Mouse (Mus musculus): ENCODE measurements at regions not wholly inside any gene's neighbourhood (a gene's known extent, or its start where the extent isn't known, plus 50 kb on each side); places are given as distances from the start of the nearest gene placed in this dataset.

- Histone ChIP-seq H3K27ac (no peak overlapping the region), H3K9me3 (replicated peaks) (peaks cover 11% of the 10 kb centered on the region), H3K4me3 (no peak overlapping the region), H3K36me3 (no peaks in the 10 kb centered on the region), H3K27me3 (peaks cover 4% of the 10 kb centered on the region; the same call in 1 of the 2 replicates), H3K9ac (no peak overlapping the region), H3K4me2 (replicated peaks) (no peak overlapping the region), H3K4me1 (0 out of 2 replicates have a peak, but pooled peaks cover 2% of the 10 kb centered on the region)
- no peak for ATAC-seq (ENCODE audit: low FRiP score)
- 64% methylated on average over 10 of the region's 10 CpGs for WGBS
These were observed 86.7 kb upstream of the Zc3h12a start for GRCm38 (mm10) chr4:125214306-125214705.

GRCm38 (mm10) chr4:125212176-125212530 lies 84.5 kb upstream of the Zc3h12a start:
- H3K4me1 ChIP-seq = 0 out of 2 replicates have a peak, but pooled peaks cover 2% of the 10 kb centered on the region
- no peaks in the 10 kb centered on the region for H3K36me3 ChIP-seq
- H3K27ac ChIP-seq = no peak overlapping the region
- no peak overlapping the region for H3K4me3 ChIP-seq
- no peak for ATAC-seq (ENCODE audit: low FRiP score)
- no peak overlapping the region for H3K9ac ChIP-seq
- no peaks in the 10 kb centered on the region for H3K27me3 ChIP-seq
- 50% methylated on average over 7 of the region's 7 CpGs for WGBS
- H3K9me3 ChIP-seq (replicated peaks) = peaks cover 11% of the 10 kb centered on the region
- no peak overlapping the region for H3K4me2 ChIP-seq (replicated peaks)

DNA sequence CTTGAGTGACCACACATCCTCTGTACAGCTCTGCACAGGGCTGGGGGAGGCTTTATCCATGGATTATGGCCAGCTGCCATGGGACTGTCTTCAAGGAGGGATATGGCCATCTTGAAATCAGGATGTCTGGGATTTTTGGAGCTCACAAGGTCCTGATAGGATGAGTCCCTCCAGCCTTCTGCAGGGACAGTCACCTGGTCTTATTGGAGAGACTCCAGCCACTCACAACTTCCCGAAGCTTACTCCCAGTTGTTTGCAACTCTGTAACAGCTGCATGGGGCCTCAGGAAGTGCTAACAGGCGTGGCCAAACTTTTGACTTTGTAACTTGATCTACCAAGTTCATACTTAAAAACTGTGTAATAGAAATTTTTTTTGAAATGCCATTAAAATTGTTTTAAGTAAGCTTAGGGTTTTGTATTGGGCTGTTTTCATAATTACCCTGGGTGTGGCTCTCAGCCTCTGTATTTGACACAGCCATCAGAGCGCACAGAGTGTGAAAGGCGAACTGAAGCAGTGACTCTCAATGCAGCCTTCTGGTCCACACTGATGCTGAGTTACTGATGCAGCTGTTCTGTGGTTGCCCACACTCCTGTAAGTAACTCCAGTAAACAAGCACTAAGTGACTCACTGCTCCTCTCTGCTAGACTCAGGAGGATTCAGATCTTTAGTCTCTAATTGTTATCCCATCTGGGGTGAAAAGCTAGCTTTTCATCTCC lies 84.0 kb upstream of the Zc3h12a start:
- ATAC-seq (ENCODE audit: low FRiP score) = no peak

GRCm38 (mm10) chr4:125210719-125211118 lies 83.1 kb upstream of the Zc3h12a start:
- no peak overlapping the region for H3K4me3 ChIP-seq
- no peak overlapping the region for H3K9ac ChIP-seq
- no peak overlapping the region for H3K4me2 ChIP-seq (replicated peaks)
- peaks cover 4% of the 10 kb centered on the region for H3K9me3 ChIP-seq (replicated peaks)
- 0 out of 2 replicates have a peak, but pooled peaks cover 2% of the 10 kb centered on the region for H3K4me1 ChIP-seq
- WGBS = 81% methylated on average over 6 of the region's 6 CpGs
- H3K27ac ChIP-seq = no peak overlapping the region
- ATAC-seq (ENCODE audit: low FRiP score) = no peak
- H3K36me3 ChIP-seq = no peaks in the 10 kb centered on the region
- no peaks in the 10 kb centered on the region for H3K27me3 ChIP-seq

More for the DNA sequence above, 84.0 kb upstream of the Zc3h12a start:
- WGBS = 62% methylated on average over 4 of the region's 4 CpGs
- Histone ChIP-seq H3K27ac (no peak overlapping the region), H3K9me3 (replicated peaks) (peaks cover 11% of the 10 kb centered on the region), H3K4me1 (0 out of 2 replicates have a peak, but pooled peaks cover 2% of the 10 kb centered on the region), H3K4me2 (replicated peaks) (no peak overlapping the region), H3K36me3 (no peaks in the 10 kb centered on the region), H3K27me3 (no peaks in the 10 kb centered on the region), H3K4me3 (no peak overlapping the region), H3K9ac (no peak overlapping the region)

DNA sequence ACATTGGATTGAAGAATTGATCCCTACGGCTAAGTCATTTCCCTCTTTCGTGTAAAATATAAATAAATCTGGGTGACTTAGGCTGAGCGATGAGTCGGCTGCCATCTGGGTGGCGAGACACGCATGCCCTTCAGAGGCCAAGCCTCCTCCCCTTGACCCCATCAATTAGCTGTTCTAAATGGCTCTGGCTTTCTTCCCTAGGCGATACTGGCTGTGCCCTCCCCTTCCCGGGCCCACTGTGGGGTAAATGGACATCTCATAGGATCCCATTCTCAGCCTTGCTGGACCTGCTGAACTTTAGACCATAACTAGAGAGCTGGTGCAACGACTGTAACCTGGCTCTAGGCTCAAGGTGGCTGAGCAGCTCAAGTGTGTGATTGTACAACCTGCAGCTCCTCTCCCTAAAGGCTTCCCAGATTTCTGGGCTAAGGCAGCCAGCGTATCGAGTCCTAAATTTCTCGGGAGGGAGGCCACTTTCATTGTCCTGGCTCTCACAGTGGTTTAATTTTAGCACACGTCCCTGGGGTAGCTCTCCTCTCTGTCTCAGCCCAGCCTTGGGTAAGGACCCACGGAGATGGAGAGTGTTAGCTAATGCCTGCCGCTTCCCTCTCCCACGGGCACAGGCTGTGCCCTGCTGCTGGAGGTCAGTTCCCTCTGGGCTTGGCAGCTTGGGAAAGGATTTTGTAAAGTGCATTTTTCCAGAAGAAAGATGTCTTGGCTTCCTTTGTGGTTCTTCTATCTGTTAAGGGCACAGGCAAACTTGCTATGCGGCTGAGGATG lies 80.7 kb upstream of the Zc3h12a start:
- Histone ChIP-seq H3K27me3 (no peaks in the 10 kb centered on the region), H3K9me3 (replicated peaks) (no peaks in the 10 kb centered on the region), H3K4me2 (replicated peaks) (no peak overlapping the region), H3K36me3 (no peaks in the 10 kb centered on the region), H3K4me1 (no peaks in the 10 kb centered on the region), H3K4me3 (no peak overlapping the region), H3K27ac (no peak overlapping the region), H3K9ac (no peak overlapping the region)
- 66% methylated on average over 17 of the region's 17 CpGs for WGBS
- no peak for ATAC-seq (ENCODE audit: low FRiP score)

- peaks cover 4% of the 10 kb centered on the region; the same call in 1 of the 2 replicates for H3K27me3 ChIP-seq
- H3K36me3 ChIP-seq = no peaks in the 10 kb centered on the region
- H3K4me3 ChIP-seq = no peak overlapping the region
- WGBS = 82% methylated on average over 8 of the region's 8 CpGs
- no peak overlapping the region for H3K4me2 ChIP-seq (replicated peaks)
- no peak overlapping the region for H3K27ac ChIP-seq
- H3K9me3 ChIP-seq (replicated peaks) = no peaks in the 10 kb centered on the region
- peaks cover 4% of the 10 kb centered on the region; the same call in 1 of the 2 replicates for H3K4me1 ChIP-seq
- ATAC-seq (ENCODE audit: low FRiP score) = no peak
- H3K9ac ChIP-seq = no peak overlapping the region
These were observed 75.9 kb upstream of the Zc3h12a start for GRCm38 (mm10) chr4:125203521-125203920.

GRCm38 (mm10) chr4:125201638-125202325 lies 74.1 kb upstream of the Zc3h12a start:
- 82% methylated on average over 12 of the region's 12 CpGs for WGBS

DNA sequence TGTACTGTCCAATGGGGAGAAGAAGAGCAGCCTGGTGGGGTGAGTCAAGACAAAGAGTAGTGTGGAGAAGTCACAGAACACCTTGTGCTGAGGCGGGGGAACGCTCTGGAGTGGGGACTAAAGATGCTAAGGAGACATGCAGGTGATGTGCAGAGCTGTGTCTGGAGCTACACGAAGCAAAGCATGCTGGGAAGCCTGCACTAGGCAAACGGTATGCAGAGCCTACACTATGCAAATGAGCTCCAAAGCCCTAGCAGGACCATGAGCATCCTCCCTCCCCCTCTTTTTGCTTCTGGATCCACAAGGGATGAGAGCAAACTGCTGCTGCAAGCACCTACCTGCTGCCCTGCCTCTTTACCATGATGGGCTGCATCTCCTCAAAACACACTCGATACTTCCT lies 73.1 kb upstream of the Zc3h12a start:
- no peak for ATAC-seq (ENCODE audit: low FRiP score)
- Histone ChIP-seq H3K27ac (no peak overlapping the region), H3K36me3 (no peaks in the 10 kb centered on the region), H3K9ac (no peak overlapping the region), H3K4me2 (replicated peaks) (no peak overlapping the region), H3K4me3 (no peak overlapping the region), H3K27me3 (peaks cover 18% of the 10 kb centered on the region; the same call in 1 of the 2 replicates), H3K9me3 (replicated peaks) (no peaks in the 10 kb centered on the region), H3K4me1 (peaks cover 7% of the 10 kb centered on the region)
- WGBS = 58% methylated on average over 5 of the region's 5 CpGs

More at GRCm38 (mm10) chr4:125201638-125202325, 74.1 kb upstream of the Zc3h12a start:
- Histone ChIP-seq H3K27me3 (peaks cover 10% of the 10 kb centered on the region; the same call in 1 of the 2 replicates), H3K9me3 (replicated peaks) (no peaks in the 10 kb centered on the region), H3K4me1 (peaks cover 7% of the 10 kb centered on the region), H3K27ac (no peak overlapping the region), H3K9ac (no peak overlapping the region), H3K4me2 (replicated peaks) (no peak overlapping the region), H3K36me3 (no peaks in the 10 kb centered on the region), H3K4me3 (no peak overlapping the region)
- ATAC-seq (ENCODE audit: low FRiP score) = no peak

DNA sequence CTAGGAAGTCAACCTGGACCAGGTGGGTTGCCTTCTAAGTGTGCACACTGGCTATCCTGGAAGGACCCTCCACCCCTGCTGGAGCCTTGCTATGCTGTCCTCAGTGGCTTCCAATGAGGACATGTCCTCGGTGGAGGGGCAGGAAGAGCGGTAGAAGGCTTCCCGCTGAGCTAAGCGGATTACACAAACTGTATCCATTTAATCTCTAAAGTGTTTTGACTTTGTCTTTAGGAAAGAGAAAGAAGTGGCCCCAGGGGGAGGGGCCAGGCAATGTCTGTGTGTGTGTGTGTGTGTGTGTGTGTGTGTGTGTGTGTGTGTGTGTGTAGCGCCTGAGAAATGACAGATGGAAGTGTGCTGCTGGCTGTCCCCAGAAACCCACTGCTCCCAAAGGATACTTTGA lies 71.6 kb upstream of the Zc3h12a start:
- Histone ChIP-seq H3K27me3 (peaks cover 22% of the 10 kb centered on the region; the same call in 1 of the 2 replicates), H3K9me3 (replicated peaks) (no peaks in the 10 kb centered on the region), H3K4me3 (no peak overlapping the region), H3K4me2 (replicated peaks) (no peak overlapping the region), H3K27ac (no peak overlapping the region), H3K4me1 (peaks cover 17% of the 10 kb centered on the region), H3K9ac (no peak overlapping the region), H3K36me3 (no peaks in the 10 kb centered on the region)
- WGBS = 49% methylated on average over 5 of the region's 5 CpGs
- ATAC-seq (ENCODE audit: low FRiP score) = no peak

GRCm38 (mm10) chr4:125195901-125196435 lies 68.3 kb upstream of the Zc3h12a start:
- no peak overlapping the region for H3K9ac ChIP-seq
- H3K9me3 ChIP-seq (replicated peaks) = no peaks in the 10 kb centered on the region
- no peak overlapping the region for H3K4me2 ChIP-seq (replicated peaks)
- peaks cover 26% of the 10 kb centered on the region for H3K4me1 ChIP-seq
- ATAC-seq (ENCODE audit: low FRiP score) = no peak
- no peak overlapping the region for H3K4me3 ChIP-seq
- H3K27me3 ChIP-seq = peaks cover 21% of the 10 kb centered on the region; the same call in 1 of the 2 replicates
- no peaks in the 10 kb centered on the region for H3K36me3 ChIP-seq
- no peak overlapping the region for H3K27ac ChIP-seq
- 68% methylated on average over 7 of the region's 7 CpGs for WGBS

DNA sequence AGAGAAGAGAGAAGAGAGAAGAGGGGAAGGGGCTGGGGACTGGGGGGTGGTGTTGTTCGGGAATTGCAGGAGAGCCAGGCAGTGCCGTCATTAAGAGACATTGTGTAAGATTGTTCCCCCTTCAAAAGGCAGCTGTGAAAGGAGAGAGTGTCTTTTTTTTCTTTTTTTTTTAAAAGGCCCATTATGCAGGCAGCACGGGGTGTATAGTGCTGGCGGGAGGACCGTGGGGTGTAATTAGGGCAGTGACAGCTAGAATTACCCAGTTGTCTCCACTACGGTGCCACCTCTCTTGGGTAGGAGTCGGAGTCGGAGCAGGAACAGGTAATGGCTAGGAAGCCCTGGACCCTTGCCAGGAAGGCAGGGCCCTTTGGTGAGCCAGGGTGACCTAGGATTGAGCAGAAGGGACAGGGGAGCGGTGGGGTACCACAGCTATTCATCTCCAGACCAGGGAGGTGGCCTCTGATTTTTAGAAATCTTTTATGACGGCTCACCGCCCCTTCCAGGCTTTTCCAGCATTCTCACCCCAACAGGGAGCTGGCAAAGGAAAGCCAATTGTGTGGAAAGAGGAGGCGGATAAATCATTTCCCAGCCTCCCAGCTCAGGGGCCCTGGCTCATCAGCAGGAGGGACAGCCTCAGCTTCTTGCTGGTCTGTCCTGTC lies 67.2 kb upstream of the Zc3h12a start:
- WGBS = 13% methylated on average over 12 of the region's 12 CpGs
- peaks cover 19% of the 10 kb centered on the region; the same call in 1 of the 2 replicates for H3K27me3 ChIP-seq
- H3K27ac ChIP-seq = peak overlapping the region; percentile 66
- H3K4me2 ChIP-seq (replicated peaks) = peak overlapping the region; percentile 3; the same call in 1 of the 2 replicates
- H3K9me3 ChIP-seq (replicated peaks) = no peaks in the 10 kb centered on the region
- ATAC-seq (ENCODE audit: low FRiP score) = 0 out of 2 replicates have a peak, but pooled peaks have one; percentile 27
- H3K4me3 ChIP-seq = no peak overlapping the region
- H3K9ac ChIP-seq = no peak overlapping the region; the same call in 1 of the 2 replicates
- peaks cover 23% of the 10 kb centered on the region for H3K4me1 ChIP-seq
- no peaks in the 10 kb centered on the region for H3K36me3 ChIP-seq
